Mouse (Mus musculus): Measurements from ENCODE around the gene Hist1h1c. TPM values are rescaled to one million over a fixed set of nuclear protein-coding genes. Genes with fewer than 3 reads are reported as not detected.
"Not testable (repeated sequence)": the region's sequence is repeated elsewhere in the genome, so short reads cannot be mapped to it uniquely, and the experiment has no call there.

Hist1h1c gene
- polyA plus RNA-seq, 1 experiment from 2014 or later, result 32.4 TPM

DNA sequence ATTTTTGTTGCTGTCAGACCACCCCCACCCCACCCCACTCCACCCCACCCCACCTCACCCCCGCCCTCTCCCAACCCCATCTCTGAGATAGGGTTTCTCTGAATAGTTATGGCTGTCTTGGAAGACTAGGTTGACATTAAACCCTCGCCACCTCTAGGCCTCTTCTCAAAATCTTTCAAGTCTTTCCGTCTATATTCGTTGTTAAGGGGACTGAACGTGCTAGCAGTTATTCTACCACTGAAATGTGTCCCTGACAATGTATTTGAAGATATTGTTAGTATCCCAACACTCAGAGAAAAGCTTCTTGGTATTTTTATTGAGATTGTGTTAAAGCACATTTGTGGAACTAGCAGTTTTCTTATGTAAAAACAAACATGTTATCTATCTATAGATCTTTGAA is 2.3 kb downstream of the Hist1h1c start:
- no peaks in the 10 kb centered on the region for H3K36me3 ChIP-seq
- 63% methylated on average over 5 of the region's 5 CpGs for WGBS
- H3K27me3 ChIP-seq (replicated peaks), result no peaks in the 10 kb centered on the region
- no peaks in the 10 kb centered on the region for H3K4me1 ChIP-seq (replicated peaks)
- peak overlapping the region; percentile 94 for H3K4me2 ChIP-seq (replicated peaks)
- H3K27ac ChIP-seq, result no peak overlapping the region
- no peaks in the 10 kb centered on the region for H3K9me3 ChIP-seq
- no peak for ATAC-seq
- no peak overlapping the region for H3K9ac ChIP-seq
- H3K4me3 ChIP-seq (replicated peaks), result no peak overlapping the region

GRCm38 (mm10) chr13:23742007-23742406 is 3.4 kb downstream of the Hist1h1c start:
- Histone ChIP-seq H3K9me3 (no peaks in the 10 kb centered on the region), H3K27me3 (replicated peaks) (no peaks in the 10 kb centered on the region), H3K9ac (no peak overlapping the region), H3K27ac (peak overlapping the region; percentile 51; the same call in 1 of the 2 replicates), H3K36me3 (no peaks in the 10 kb centered on the region), H3K4me2 (replicated peaks) (no peak overlapping the region), H3K4me3 (replicated peaks) (no peak overlapping the region), H3K4me1 (replicated peaks) (no peaks in the 10 kb centered on the region)
- ATAC-seq, result no peak

DNA sequence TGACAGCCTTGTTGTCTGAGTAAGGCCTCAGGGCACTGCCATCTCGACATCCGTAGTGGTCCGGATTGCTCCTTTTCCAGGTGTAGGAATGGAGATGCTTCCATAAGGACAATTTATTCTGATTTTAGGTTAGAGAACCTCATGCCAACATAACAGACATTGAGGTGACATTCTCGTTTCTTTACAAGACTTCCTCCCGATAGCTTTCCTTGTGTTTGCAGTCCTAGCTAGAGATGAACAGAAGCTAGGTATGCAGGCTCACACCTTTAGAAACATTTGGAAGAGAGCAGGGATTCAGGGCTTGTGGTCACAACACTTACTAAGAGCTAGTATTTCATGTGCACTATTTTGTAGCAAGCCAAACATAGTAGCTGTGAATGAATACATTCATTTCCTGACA is 4.6 kb downstream of the Hist1h1c start:
- Histone ChIP-seq H3K36me3 (no peaks in the 10 kb centered on the region), H3K9me3 (no peaks in the 10 kb centered on the region), H3K4me1 (replicated peaks) (0 out of 2 replicates have a peak, but pooled peaks cover 4% of the 10 kb centered on the region), H3K4me2 (replicated peaks) (no peak overlapping the region), H3K4me3 (replicated peaks) (no peak overlapping the region), H3K27ac (no peak overlapping the region), H3K9ac (no peak overlapping the region), H3K27me3 (replicated peaks) (no peaks in the 10 kb centered on the region)
- WGBS, result 84% methylated on average over 5 of the region's 5 CpGs
- ATAC-seq, result no peak

- Histone ChIP-seq H3K36me3 (no peaks in the 10 kb centered on the region), H3K27ac (no peak overlapping the region), H3K9ac (peak overlapping the region; percentile 40; the same call in 1 of the 2 replicates), H3K4me1 (replicated peaks) (0 out of 2 replicates have a peak, but pooled peaks cover 4% of the 10 kb centered on the region), H3K4me2 (replicated peaks) (peak overlapping the region; percentile 54), H3K4me3 (replicated peaks) (peak overlapping the region; percentile 39; the same call in 1 of the 2 replicates), H3K9me3 (no peaks in the 10 kb centered on the region), H3K27me3 (replicated peaks) (no peaks in the 10 kb centered on the region)
- no peak for ATAC-seq
- WGBS, result 41% methylated on average over 4 of the region's 4 CpGs
These were observed 5.4 kb downstream of the Hist1h1c start for GRCm38 (mm10) chr13:23743963-23744362.

DNA sequence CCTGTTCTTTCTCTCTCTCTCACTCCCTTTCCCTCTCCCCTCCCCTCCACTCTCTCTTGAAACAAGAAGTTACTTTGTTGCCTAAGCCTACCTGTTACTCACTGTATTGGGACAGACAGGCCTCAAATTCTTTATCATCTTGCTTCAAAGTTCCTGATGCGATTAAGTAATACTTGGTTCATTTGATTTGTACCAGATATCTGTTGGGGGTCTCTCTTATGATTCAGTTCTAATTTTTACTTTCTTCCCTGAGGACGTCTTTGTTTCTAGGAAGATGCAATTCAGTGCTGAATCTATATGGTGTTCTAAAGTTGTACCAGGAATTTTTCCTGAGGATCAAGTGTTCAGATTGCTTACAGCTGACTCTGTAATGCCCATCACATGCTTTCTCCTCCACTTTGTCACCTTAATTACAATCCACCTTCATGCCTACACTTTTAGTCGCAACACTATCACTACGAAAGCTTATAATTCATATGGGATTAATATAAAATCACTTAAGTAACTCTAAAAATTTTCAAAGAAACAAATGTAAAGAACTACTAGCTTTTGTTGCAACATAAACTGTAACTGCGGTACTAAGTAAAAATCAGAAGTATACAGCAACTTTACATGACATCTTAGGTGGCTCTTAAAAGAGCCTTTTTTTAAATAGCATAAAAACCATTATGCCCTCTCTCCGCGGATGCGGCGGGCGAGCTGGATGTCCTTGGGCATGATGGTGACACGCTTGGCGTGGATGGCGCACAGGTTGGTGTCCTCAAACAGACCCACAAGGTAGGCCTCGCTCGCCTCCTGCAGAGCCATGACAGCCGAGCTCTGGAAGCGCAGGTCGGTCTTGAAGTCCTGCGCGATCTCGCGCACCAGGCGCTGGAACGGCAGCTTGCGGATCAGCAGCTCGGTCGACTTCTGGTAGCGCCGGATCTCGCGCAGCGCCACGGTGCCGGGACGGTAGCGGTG is 6.1 kb downstream of the Hist1h1c start:
- peak overlapping the region; percentile 45 for H3K9ac ChIP-seq

GRCm38 (mm10) chr13:23745381-23746161 is 7.0 kb downstream of the Hist1h1c start, which contains the start of gene Hist1h3c:
Gene Hist1h3c, minus strand, starts transcription at chr13:23745602.
- peak within 1 kb of the TSS; percentile 54 for H3K9ac ChIP-seq
- H3K4me3 ChIP-seq (replicated peaks), result peak within 1 kb of the TSS; percentile 39
- no peaks in the 10 kb centered on the region for H3K36me3 ChIP-seq
- no peaks in the 10 kb centered on the region for H3K9me3 ChIP-seq
- peak within 1 kb of the TSS; percentile 56 for H3K4me2 ChIP-seq (replicated peaks)
- 0 out of 2 replicates have a peak, but pooled peaks cover 4% of the 10 kb centered on the region for H3K4me1 ChIP-seq (replicated peaks)
- peak within 1 kb of the TSS; percentile 98 for H3K27ac ChIP-seq
- WGBS, result under 1% methylated on average over 25 of the region's 28 CpGs
- no peaks in the 10 kb centered on the region for H3K27me3 ChIP-seq (replicated peaks)
- ATAC-seq, result peak; percentile 77

More for the DNA sequence above, 6.1 kb downstream of the Hist1h1c start:
- Histone ChIP-seq H3K27me3 (replicated peaks) (no peaks in the 10 kb centered on the region), H3K9me3 (no peaks in the 10 kb centered on the region), H3K36me3 (no peaks in the 10 kb centered on the region), H3K4me2 (replicated peaks) (peak overlapping the region; percentile 54), H3K4me1 (replicated peaks) (0 out of 2 replicates have a peak, but pooled peaks cover 4% of the 10 kb centered on the region), H3K27ac (peak overlapping the region; percentile 62), H3K4me3 (replicated peaks) (peak overlapping the region; percentile 39)
- no peak; the same call in 1 of the 2 replicates for ATAC-seq
- WGBS, result 2% methylated on average over 17 of the region's 36 CpGs

DNA sequence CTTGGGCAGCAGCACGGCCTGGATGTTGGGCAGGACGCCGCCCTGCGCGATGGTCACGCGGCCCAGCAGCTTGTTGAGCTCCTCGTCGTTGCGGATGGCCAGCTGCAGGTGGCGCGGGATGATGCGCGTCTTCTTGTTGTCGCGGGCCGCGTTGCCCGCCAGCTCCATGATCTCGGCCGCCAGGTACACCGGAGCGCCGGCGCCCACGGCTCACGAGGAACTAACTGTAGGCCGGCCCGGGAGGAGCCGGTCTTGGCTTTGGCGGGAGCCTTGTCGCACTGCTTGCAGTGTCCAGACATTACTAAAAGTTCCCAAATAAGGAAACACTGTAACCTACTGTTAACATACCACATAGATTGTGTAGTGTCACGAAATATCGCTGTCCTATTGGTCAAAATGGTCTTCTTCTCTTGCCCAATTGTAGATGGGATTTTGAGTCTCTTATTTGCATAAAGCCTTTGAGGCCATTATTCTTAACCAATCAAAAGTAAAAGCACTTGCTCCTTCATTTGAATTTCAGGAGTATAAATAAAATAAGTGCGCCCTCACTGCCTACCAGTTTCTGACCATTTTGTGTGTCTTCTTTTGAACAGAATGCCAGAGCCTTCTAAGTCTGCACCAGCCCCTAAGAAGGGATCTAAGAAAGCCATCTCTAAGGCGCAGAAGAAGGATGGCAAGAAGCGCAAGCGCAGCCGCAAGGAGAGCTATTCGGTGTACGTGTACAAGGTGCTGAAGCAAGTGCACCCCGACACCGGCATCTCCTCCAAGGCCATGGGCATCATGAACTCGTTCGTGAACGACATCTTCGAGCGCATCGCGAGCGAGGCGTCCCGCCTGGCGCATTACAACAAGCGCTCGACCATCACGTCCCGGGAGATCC is 7.8 kb downstream of the Hist1h1c start, which contains the start of gene Hist1h2bb:
TSS of gene Hist1h2bb (plus strand) at position 534 of the 880 bp plus-strand sequence.
- not testable (repeated sequence) for H3K36me3 ChIP-seq; H3K27me3 ChIP-seq (replicated peaks); H3K9me3 ChIP-seq; H3K4me1 ChIP-seq (replicated peaks)
- Histone ChIP-seq H3K4me2 (replicated peaks) (peak within 1 kb of the TSS; percentile 56), H3K27ac (peak within 1 kb of the TSS; percentile 98), H3K4me3 (replicated peaks) (peak within 1 kb of the TSS; percentile 39), H3K9ac (peak within 1 kb of the TSS; percentile 54)
- WGBS, result under 1% methylated on average over 46 of the region's 58 CpGs
- peak; percentile 91 for ATAC-seq

GRCm38 (mm10) chr13:23747081-23747891 is 8.7 kb downstream of the Hist1h1c start:
- H3K9ac ChIP-seq, result peak overlapping the region; percentile 42
- no peak for ATAC-seq
- no peaks in the 10 kb centered on the region for H3K9me3 ChIP-seq
- H3K4me2 ChIP-seq (replicated peaks), result peak overlapping the region; percentile 52
- H3K4me3 ChIP-seq (replicated peaks), result peak overlapping the region; percentile 26
- H3K4me1 ChIP-seq (replicated peaks), result 0 out of 2 replicates have a peak, but pooled peaks cover 4% of the 10 kb centered on the region
- no peaks in the 10 kb centered on the region for H3K27me3 ChIP-seq (replicated peaks)
- 3% methylated on average over 13 of the region's 13 CpGs for WGBS
- no peaks in the 10 kb centered on the region for H3K36me3 ChIP-seq
- peak overlapping the region; percentile 95 for H3K27ac ChIP-seq

- Histone ChIP-seq H3K36me3 (no peaks in the 10 kb centered on the region), H3K9me3 (no peaks in the 10 kb centered on the region), H3K4me1 (replicated peaks) (0 out of 2 replicates have a peak, but pooled peaks cover 4% of the 10 kb centered on the region), H3K4me3 (replicated peaks) (no peak overlapping the region), H3K27ac (peak overlapping the region; percentile 95), H3K9ac (0 out of 2 replicates have a peak overlapping the region, but pooled peaks have one; percentile 30), H3K4me2 (replicated peaks) (peak overlapping the region; percentile 52), H3K27me3 (replicated peaks) (no peaks in the 10 kb centered on the region)
- no peak for ATAC-seq
- 6% methylated on average over 4 of the region's 4 CpGs for WGBS
These were observed 9.3 kb downstream of the Hist1h1c start for GRCm38 (mm10) chr13:23747892-23748288.

GRCm38 (mm10) chr13:23749563-23750121 is 11.0 kb downstream of the Hist1h1c start:
- Histone ChIP-seq H3K36me3 (no peaks in the 10 kb centered on the region), H3K27ac (no peak overlapping the region), H3K4me1 (replicated peaks) (0 out of 2 replicates have a peak, but pooled peaks cover 4% of the 10 kb centered on the region), H3K9me3 (no peaks in the 10 kb centered on the region), H3K27me3 (replicated peaks) (no peaks in the 10 kb centered on the region), H3K4me2 (replicated peaks) (no peak overlapping the region), H3K9ac (no peak overlapping the region), H3K4me3 (replicated peaks) (no peak overlapping the region)
- WGBS, result 92% methylated on average over 5 of the region's 5 CpGs
- no peak for ATAC-seq
